Mouse (Mus musculus) thymus, adult 2 months (tissue): Measurements from ENCODE around the gene Med31.

Source experiments
- CTCF ChIP-seq: fragments of 200-500 bp; IDR thresholded peaks from 2 replicates; pipeline ENCODE4 v1.5.1; 2012; ENCODE audit warnings: mild to moderate bottlenecking, control low read depth, low read length, moderate library complexity, borderline replicate concordance; ENCODE audit not compliant: control insufficient read depth, poor library complexity, insufficient read depth; ENCODE audit errors: extremely low read depth
- POLR2A ChIP-seq: fragments of 200-500 bp; IDR thresholded peaks from 2 replicates; pipeline ENCODE4 v1.6.1; 2012; ENCODE audit warnings: mild to moderate bottlenecking, low read length, control low read depth, moderate library complexity; ENCODE audit not compliant: control insufficient read depth, poor library complexity, insufficient read depth; ENCODE audit errors: extremely low read depth

GRCm38 (mm10) chr11:72245196-72245753, 29.9 kb upstream of the Med31 start:
- TF ChIP-seq CTCF: no peak
- TF ChIP-seq POLR2A: no peak
